Mouse (Mus musculus): Measurements from ENCODE around the gene Susd5. TPM values are rescaled to one million over a fixed set of nuclear protein-coding genes. Genes with fewer than 3 reads are reported as not detected.
"Not testable (repeated sequence)": the region's sequence is repeated elsewhere in the genome, so short reads cannot be mapped to it uniquely, and the experiment has no call there.

The Susd5 gene
- polyA plus RNA-seq, 1 experiment from 2014 or later, result 32.1 TPM

DNA sequence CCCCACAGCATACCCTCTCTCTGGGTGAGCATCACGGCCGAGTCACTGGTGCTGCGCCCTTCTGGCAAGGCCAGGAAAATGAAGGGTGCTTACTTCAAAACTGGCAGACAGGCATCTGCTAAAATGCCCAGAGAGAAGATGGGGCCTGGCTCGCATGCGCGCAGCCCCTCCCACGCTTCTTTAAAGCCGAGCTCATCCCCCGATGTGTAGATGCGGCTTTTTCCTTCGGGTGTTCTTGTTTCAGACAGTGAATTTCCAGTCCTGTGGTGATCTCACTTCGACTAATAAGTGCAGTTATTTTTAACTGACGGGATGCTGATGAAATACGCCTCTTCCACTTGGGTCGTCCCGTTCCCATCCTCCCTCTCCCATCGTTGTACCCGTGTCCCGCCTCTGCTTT, 16.7 kb downstream of the Susd5 start:
- no peak overlapping the region for H3K9ac ChIP-seq
- no peaks in the 10 kb centered on the region for H3K9me3 ChIP-seq
- 84% methylated on average over 19 of the region's 19 CpGs for WGBS
- no peaks in the 10 kb centered on the region for H3K36me3 ChIP-seq
- no peak for ATAC-seq (ENCODE audit: low FRiP score, low read depth)
- no peaks in the 10 kb centered on the region for H3K4me1 ChIP-seq
- no peaks in the 10 kb centered on the region for H3K27me3 ChIP-seq
- H3K27ac ChIP-seq, result no peak overlapping the region
- H3K4me3 ChIP-seq, result no peak overlapping the region
- H3K4me2 ChIP-seq (replicated peaks), result no peak overlapping the region

DNA sequence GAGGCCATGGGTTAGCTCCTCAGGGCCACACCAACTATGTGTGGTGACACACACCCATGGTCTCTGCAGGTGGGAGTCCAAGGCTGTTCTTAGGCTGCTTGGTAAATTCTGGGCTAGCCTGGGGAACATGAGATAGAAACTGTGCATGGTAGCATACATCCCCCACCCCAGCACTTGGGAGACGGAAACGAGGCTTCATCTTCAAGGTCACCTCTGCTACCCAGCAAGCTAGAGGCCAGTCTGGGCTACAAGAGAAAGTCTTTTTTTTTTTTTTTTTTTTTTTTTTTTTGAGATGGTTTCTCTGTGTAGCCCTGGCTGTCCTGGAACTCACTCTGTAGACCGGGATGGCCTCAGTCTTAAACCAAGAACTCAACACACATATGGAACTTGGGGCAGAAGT, 29.5 kb downstream of the Susd5 start:
- Histone ChIP-seq H3K27me3 (0 out of 2 replicates have a peak, but pooled peaks cover 3% of the 10 kb centered on the region), H3K9ac (no peak overlapping the region), H3K27ac (no peak overlapping the region), H3K36me3 (no peaks in the 10 kb centered on the region), H3K4me3 (no peak overlapping the region), H3K9me3 (no peaks in the 10 kb centered on the region), H3K4me2 (replicated peaks) (no peak overlapping the region), H3K4me1 (peaks cover 4% of the 10 kb centered on the region; the same call in 1 of the 2 replicates)
- ATAC-seq (ENCODE audit: low FRiP score, low read depth), result no peak
- 75% methylated on average over 3 of the region's 3 CpGs for WGBS

- Histone ChIP-seq H3K27ac (no peak overlapping the region), H3K4me2 (replicated peaks) (no peak overlapping the region), H3K27me3 (0 out of 2 replicates have a peak, but pooled peaks cover 3% of the 10 kb centered on the region), H3K36me3 (no peaks in the 10 kb centered on the region), H3K4me1 (peaks cover 4% of the 10 kb centered on the region; the same call in 1 of the 2 replicates), H3K9ac (no peak overlapping the region), H3K9me3 (no peaks in the 10 kb centered on the region), H3K4me3 (no peak overlapping the region)
- WGBS, result 74% methylated on average over 11 of the region's 11 CpGs
- no peak for ATAC-seq (ENCODE audit: low FRiP score, low read depth)
Measured at GRCm38 (mm10) chr9:114087106-114087815, 30.3 kb downstream of the Susd5 start.

- not testable (repeated sequence) for H3K27me3 ChIP-seq; ATAC-seq (ENCODE audit: low FRiP score, low read depth); H3K4me3 ChIP-seq; H3K4me1 ChIP-seq; H3K9ac ChIP-seq; H3K27ac ChIP-seq; H3K36me3 ChIP-seq; H3K9me3 ChIP-seq; H3K4me2 ChIP-seq (replicated peaks)
- 88% methylated on average over 6 of the region's 6 CpGs for WGBS
Measured at GRCm38 (mm10) chr9:114088885-114089284, 31.9 kb downstream of the Susd5 start.

DNA sequence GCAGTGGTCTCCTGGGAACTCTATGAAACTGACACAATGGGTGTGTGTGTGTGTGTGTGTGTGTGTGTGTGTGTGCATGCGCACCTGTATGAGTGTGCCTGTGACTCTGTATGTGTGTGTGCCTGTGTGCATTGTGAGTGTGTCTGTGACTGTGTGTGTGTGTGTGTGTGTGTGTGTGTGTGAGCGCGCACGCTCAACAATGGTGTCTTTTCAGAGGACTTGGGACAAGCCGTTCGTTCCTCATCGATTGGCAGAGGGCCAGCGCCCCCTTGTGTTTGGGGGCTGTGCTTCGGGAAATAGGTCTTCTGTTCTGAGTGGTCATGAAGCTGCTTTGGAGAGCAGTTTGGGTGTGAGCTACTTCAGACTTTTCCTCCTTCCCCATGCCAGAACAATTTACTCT, 35.2 kb downstream of the Susd5 start:
- H3K9me3 ChIP-seq; H3K4me3 ChIP-seq; H3K4me1 ChIP-seq; H3K4me2 ChIP-seq (replicated peaks); H3K27ac ChIP-seq; H3K27me3 ChIP-seq; H3K9ac ChIP-seq: not testable (repeated sequence)
- peaks cover 14% of the 10 kb centered on the region; the same call in 1 of the 2 replicates for H3K36me3 ChIP-seq
- WGBS, result 21% methylated on average over 9 of the region's 9 CpGs
- 0 out of 2 replicates have a peak, but pooled peaks have one; percentile 19 for ATAC-seq (ENCODE audit: low FRiP score, low read depth)

DNA sequence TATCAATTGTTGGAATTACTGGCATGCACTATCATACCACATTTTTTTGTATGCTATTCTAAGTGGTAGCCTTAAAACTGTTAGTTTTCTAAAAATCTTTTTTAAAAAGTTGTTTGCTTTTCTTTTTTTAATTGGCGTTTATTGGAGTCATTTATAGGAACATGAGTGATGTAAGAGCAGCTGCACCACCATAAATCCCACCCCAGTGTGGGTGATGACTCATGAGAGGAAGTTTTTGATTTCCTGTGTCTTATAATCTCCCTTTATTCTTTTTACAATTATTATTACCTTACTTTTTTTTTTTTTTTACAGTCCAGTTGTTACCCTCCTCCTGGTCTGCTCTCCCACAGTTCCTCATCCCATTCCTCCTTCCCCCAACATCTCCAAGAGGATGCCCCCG, 37.9 kb downstream of the Susd5 start:
- H3K27me3 ChIP-seq, result no peaks in the 10 kb centered on the region
- no peaks in the 10 kb centered on the region for H3K4me1 ChIP-seq
- no peak overlapping the region for H3K27ac ChIP-seq
- ATAC-seq (ENCODE audit: low FRiP score, low read depth), result no peak
- H3K9ac ChIP-seq, result no peak overlapping the region
- no peaks in the 10 kb centered on the region for H3K9me3 ChIP-seq
- no peak overlapping the region for H3K4me3 ChIP-seq
- 96% methylated on average over 2 of the region's 2 CpGs for WGBS
- H3K36me3 ChIP-seq, result peaks cover 14% of the 10 kb centered on the region; the same call in 1 of the 2 replicates
- no peak overlapping the region for H3K4me2 ChIP-seq (replicated peaks)

DNA sequence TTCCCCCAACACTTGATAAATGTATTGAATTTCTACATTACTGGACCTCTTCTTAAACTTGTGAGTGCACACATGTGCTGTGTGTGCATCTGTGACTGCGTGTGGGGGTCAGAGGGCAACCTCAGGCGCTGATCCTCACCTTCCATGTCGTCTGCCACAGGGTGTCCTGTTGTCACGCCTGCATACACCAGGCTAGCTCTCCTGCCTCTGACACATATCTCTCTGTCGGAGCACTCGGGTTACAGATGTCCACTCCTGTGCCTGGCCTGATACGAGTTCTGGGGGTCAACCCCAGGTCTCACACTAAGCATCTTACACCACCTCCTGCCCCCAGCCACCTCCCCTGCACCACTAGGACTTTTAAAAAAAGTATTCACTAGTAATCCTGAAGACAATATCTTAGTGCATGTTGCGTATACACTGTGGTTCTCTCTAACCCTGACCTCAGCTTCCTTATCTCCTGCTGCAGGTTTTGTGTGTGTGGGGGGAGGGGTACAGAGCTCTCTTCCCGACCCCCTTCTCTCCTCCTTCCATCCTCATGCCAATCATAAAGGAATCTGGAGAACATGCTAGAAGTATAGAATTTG, 41.9 kb downstream of the Susd5 start:
- no peak overlapping the region for H3K4me2 ChIP-seq (replicated peaks)
- no peak overlapping the region for H3K4me3 ChIP-seq
- H3K27me3 ChIP-seq, result no peaks in the 10 kb centered on the region
- no peak overlapping the region for H3K27ac ChIP-seq
- no peaks in the 10 kb centered on the region for H3K4me1 ChIP-seq
- 70% methylated on average over 9 of the region's 9 CpGs for WGBS
- H3K36me3 ChIP-seq, result peaks cover 14% of the 10 kb centered on the region; the same call in 1 of the 2 replicates
- H3K9me3 ChIP-seq, result no peaks in the 10 kb centered on the region
- no peak for ATAC-seq (ENCODE audit: low FRiP score, low read depth)
- no peak overlapping the region for H3K9ac ChIP-seq

DNA sequence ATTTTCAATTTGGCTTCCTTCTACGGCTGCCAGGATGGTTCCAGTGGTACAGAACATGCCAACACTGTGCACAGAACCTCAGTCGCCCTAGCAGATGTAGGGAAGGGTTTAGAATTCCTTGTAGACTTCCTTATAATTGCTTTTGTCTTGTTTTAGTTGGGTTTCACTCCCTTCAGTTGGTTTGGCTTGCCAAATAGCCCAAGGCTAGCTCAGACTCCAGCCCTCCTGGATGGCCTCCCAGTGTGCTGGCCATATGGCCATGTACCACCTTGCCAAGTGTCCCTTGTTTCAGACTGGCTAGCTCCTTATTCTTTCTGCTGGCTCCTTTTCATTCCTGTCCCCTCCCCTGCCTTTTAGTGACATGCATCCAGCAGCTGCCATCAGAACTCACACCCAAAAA, 53.3 kb downstream of the Susd5 start:
- Histone ChIP-seq H3K27me3 (no peaks in the 10 kb centered on the region), H3K36me3 (no peaks in the 10 kb centered on the region), H3K27ac (no peak overlapping the region; the same call in 1 of the 2 replicates), H3K4me3 (no peak overlapping the region), H3K9me3 (no peaks in the 10 kb centered on the region), H3K4me1 (peaks cover 15% of the 10 kb centered on the region; the same call in 1 of the 2 replicates), H3K4me2 (replicated peaks) (no peak overlapping the region), H3K9ac (no peak overlapping the region)
- 82% methylated on average over 2 of the region's 2 CpGs for WGBS
- ATAC-seq (ENCODE audit: low FRiP score, low read depth), result no peak

- Histone ChIP-seq H3K9ac (no peak overlapping the region), H3K27ac (0 out of 2 replicates have a peak overlapping the region, but pooled peaks have one; percentile 58)
- no peak for ATAC-seq (ENCODE audit: low FRiP score, low read depth)
Measured at GRCm38 (mm10) chr9:114111161-114111560, 54.2 kb downstream of the Susd5 start.

DNA sequence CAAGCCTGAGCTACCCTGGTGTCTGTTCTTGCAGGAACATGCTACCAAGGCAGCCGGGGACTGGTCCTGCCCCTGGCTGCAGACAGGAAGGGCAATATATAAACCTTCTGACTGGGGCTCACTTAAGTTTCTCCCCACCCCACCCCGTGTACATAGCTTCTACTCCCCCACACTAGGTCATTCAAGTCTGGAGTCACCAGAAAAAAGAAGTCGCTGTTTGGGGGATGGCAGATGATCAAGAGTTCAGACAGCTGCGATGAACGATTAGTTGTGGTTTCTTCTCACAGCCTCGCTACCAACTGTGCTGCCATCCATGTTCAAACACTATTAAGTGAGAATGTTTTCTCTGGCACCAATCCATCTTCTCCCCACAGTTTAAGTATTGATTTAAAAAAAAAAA, 55.3 kb downstream of the Susd5 start:
- Histone ChIP-seq H3K36me3 (no peaks in the 10 kb centered on the region), H3K4me1 (peaks cover 15% of the 10 kb centered on the region; the same call in 1 of the 2 replicates), H3K4me3 (no peak overlapping the region), H3K27ac (peak overlapping the region; percentile 58; the same call in 1 of the 2 replicates), H3K9ac (no peak overlapping the region), H3K27me3 (no peaks in the 10 kb centered on the region), H3K4me2 (replicated peaks) (no peak overlapping the region), H3K9me3 (no peaks in the 10 kb centered on the region)
- WGBS, result 51% methylated on average over 6 of the region's 6 CpGs
- ATAC-seq (ENCODE audit: low FRiP score, low read depth), result peak; percentile 79

More at GRCm38 (mm10) chr9:114111161-114111560, 54.2 kb downstream of the Susd5 start:
- WGBS, result 85% methylated on average over 8 of the region's 8 CpGs
- no peaks in the 10 kb centered on the region for H3K27me3 ChIP-seq
- H3K9me3 ChIP-seq, result no peaks in the 10 kb centered on the region
- H3K4me1 ChIP-seq, result peaks cover 15% of the 10 kb centered on the region; the same call in 1 of the 2 replicates
- H3K4me3 ChIP-seq, result no peak overlapping the region
- no peak overlapping the region for H3K4me2 ChIP-seq (replicated peaks)
- no peaks in the 10 kb centered on the region for H3K36me3 ChIP-seq

GRCm38 (mm10) chr9:114113911-114114623, 57.1 kb downstream of the Susd5 start:
- no peak overlapping the region for H3K27ac ChIP-seq
- ATAC-seq (ENCODE audit: low FRiP score, low read depth), result no peak
- H3K4me3 ChIP-seq, result no peak overlapping the region
- peaks cover 15% of the 10 kb centered on the region; the same call in 1 of the 2 replicates for H3K4me1 ChIP-seq
- H3K9me3 ChIP-seq, result no peaks in the 10 kb centered on the region
- no peaks in the 10 kb centered on the region for H3K36me3 ChIP-seq
- H3K4me2 ChIP-seq (replicated peaks), result no peak overlapping the region
- no peaks in the 10 kb centered on the region for H3K27me3 ChIP-seq
- 82% methylated on average over 18 of the region's 18 CpGs for WGBS
- H3K9ac ChIP-seq, result no peak overlapping the region

GRCm38 (mm10) chr9:114116672-114117071, 59.7 kb downstream of the Susd5 start:
- H3K36me3 ChIP-seq; H3K27ac ChIP-seq; H3K9me3 ChIP-seq; H3K4me2 ChIP-seq (replicated peaks); H3K27me3 ChIP-seq; H3K4me3 ChIP-seq; H3K9ac ChIP-seq: not testable (repeated sequence)
- peaks cover 15% of the 10 kb centered on the region; the same call in 1 of the 2 replicates for H3K4me1 ChIP-seq
- WGBS, result 20% methylated on average over 5 of the region's 5 CpGs
- 0 out of 2 replicates have a peak, but pooled peaks have one; percentile 17 for ATAC-seq (ENCODE audit: low FRiP score, low read depth)

Measured in limb, embryonic 13.5 days (tissue).